Mouse (Mus musculus) cerebellum, adult 8-10 months (tissue): Measurements from ENCODE around the gene Mrps18b.

Source experiments
- DNase-seq: peaks from one replicate; pipeline ENCODE4 v3.0.0; 2022

Mrps18b gene

DNA sequence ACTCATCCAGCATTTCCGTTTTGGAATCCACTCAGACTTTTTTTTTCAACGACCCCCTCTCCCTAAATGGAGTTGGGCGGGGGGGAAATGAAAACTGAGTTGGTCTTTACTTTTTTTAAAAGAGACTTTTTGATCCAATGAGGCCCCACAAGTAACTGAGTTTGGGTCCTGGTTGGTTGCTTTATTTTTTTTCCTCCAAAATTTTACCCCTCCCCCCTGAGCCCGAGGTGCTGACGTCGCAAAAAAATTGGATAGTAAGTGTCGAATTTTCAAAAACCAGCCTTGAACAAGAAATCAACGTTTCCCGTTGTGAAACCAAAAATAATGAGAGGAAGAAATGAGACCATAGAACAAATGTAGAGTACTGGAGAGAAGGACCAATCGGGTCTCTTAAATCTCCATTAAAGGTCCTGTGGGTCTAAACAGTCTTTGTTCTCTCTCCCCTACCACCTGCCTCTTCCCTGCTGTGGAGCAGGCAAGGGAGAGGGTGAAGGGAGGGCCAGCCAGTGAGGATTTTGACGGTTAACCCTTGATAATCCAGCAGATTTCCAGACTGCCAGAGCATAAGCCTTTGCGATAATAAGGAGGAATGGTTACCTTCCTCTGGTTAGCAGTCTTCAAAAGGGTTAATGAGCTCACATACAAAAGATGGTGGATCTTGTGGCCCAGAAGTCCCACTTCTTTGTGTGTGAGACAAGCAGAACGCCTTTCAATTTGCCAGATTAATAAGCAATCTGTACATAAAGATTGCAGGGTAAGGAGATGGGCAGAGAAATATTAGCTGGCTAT is 1.5 kb upstream of the Mrps18b start:
- DNase-seq: peak; percentile 66

DNA sequence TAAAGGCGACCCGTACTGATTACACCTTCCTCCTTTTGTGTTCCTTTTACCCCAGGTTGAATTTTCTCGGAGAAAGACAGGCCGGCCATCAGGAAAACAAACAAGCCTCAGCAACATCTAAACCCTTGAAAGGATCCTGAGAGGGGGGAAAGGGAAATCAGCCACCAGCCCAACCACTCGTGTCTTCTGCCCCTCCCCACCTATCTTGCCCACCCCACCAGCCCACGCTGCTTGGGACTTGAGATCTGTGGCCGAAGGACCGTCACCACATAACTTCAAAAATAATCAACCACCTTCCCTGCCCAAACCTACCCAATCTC is 914 bp upstream of the Mrps18b start:
- no peak for DNase-seq

DNA sequence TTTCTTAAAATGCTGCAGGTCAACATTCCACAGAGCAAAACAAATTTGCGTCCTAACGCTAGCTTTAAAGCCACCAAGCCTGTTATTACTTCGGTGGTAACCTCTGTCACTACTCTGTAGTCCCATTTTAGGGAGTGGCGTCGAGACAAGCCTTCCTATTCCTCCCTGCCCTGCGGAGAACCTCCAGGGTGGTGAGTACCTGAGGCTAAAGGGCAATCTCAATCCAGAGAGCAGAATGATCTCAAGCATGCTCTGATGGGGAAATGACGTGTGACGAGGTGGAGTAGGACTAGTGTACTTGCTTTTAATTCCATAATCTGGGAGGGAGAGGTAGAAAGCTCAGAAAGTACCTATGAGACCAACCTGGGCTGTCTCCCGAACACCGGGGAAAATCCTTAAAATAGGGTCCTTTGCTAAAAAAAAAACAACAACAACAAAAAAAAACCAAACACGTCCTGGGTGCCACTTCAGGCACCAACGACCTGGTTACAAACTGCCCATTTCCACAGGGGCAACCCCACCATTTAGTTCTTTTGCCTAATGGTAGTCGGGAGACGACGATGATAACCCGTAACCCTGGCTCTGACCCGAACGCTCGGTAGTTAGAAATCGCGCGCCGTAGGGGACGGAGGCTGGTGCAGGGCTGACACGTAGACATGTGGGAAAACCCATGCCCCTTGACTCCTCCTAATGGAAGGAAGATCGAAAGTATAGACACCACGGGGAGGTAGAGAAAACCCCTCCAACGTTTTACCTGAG is 472 bp downstream of the Mrps18b start:
- DNase-seq: peak; percentile 35

DNA sequence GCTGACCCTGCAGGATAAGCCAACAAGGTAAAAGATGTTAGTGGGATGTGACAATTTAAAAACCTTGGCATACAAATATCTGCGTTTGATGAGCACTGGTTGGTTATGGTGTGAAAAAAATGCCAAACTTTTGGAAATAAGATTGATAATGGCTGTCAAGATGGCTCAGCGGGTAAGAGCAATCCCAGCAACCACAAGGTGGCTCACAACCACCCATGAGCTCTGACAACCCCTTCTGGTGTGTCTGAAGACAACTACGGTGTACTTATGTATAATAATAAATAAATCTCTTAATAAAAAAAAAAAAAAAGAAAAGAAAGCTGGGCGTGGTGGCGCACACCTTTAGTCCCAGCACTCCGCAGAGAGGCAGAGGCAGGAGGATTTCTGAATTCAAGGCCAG is 1.2 kb downstream of the Mrps18b start:
- DNase-seq: no peak

DNA sequence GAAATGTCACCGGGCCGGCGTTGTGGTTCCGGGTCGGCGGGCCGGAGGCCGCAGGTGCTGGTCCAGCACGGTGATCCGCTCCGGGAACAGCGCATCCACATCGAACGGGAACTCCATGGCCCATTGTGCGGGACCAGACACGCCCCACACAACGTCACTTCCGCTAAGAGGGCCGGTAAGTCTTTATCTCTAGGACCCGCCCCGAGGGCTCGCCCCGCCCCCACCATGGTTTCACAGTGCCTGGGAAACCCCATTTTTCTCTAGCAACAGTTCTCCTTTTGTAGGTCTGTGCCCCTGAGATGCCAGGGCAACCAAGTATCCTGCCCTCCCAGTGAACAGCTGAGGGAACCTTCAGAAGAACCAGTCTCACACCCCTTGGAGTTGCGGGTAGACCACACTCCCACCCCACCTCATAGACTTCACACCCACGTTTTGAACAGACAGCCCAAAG is 6.2 kb downstream of the Mrps18b start, which contains the start of gene Atat1:
Gene Atat1, minus strand, starts transcription at position 157 of the 451 bp plus-strand sequence.
- DNase-seq: peak; percentile 83

DNA sequence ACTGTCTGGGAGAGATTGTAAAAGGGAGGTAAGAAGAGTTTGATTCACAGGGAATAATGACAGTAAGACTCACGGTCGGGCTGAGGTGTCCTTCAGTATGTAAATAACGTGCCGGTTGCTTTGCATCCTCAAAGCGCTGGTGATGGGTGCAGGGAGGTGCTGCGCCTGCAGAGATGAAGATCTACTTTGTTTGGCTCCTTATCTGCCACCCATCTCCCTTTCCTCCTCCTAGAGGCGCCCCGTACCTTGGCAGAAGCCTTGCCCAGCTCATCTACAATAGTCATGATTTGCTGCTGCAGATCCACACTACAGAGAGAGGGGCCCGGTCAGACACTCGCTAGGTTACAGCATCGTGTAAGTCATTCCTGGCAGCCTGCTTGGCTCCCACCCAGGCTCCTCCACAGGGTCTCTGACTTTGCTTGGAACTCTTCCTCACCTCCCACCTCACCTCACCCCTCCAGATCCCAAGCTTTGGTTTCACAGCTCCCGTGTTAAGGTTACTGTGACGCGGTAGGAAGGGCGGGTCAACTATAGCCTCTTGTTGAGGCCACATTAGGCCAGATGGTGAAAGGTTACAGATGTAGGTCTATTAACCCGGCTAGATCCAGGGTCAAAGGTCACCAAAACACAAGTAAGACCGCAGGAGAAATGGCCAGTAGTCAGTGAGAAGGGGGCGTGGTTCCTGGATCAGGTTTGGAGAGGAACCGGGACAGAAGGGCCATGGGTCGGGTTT is 6.8 kb downstream of the Mrps18b start:
- no peak for DNase-seq

DNA sequence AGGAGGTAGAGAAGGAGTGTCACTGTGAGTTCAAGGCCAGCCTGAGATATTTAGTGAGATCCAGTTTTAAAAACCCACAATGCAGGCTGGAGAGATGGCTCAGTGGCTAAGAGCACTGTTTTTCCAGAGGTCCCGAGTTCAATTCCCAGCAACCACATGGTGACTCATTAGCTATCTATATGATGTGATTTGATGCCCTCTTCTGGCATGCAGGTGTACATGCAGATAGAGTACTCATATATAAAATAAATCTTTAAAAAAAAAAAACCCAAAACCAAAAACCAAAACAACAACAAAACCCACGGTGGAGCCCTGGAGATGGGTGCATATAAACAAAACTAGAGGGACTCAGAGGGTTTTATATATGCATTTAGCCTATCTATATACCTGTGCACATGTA is 8.6 kb downstream of the Mrps18b start:
- no peak for DNase-seq

DNA sequence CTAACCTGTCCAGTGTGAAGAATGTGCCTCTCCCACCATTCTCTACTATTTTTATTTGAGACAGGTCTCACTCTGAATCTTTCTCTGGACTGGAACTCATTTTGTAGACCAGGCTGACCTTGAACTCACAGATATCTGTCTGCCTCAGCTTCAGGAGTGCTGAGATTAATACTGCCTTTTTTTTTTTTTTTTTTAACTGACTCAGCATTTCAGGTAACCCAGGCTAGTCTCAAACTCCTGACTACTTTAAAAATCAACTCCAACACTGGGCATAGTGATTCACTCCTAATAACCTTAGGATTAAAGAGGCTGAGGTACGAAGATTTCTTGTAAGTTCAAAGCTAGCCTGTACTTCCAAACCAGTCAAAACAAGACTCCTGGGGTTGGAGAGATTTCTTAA is 10.6 kb downstream of the Mrps18b start:
- no peak for DNase-seq

DNA sequence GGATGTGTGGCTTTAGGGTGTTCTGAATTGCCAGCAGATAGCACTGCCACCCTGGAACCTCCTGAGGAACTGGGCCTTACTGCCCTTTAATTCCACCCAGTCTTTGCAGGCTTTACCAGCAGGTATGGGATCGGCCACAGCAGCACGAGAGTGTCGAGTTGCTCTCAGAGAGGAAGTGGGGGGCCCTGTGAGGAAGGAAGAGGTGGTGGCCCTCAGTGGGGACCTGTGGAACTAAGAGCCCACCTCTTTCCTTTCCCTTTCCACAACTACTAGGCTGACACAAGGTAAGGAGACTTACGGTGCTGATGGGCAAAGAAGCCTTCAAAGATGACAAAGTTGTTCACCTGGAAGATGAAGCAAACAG is 12.2 kb downstream of the Mrps18b start:
- no peak for DNase-seq

DNA sequence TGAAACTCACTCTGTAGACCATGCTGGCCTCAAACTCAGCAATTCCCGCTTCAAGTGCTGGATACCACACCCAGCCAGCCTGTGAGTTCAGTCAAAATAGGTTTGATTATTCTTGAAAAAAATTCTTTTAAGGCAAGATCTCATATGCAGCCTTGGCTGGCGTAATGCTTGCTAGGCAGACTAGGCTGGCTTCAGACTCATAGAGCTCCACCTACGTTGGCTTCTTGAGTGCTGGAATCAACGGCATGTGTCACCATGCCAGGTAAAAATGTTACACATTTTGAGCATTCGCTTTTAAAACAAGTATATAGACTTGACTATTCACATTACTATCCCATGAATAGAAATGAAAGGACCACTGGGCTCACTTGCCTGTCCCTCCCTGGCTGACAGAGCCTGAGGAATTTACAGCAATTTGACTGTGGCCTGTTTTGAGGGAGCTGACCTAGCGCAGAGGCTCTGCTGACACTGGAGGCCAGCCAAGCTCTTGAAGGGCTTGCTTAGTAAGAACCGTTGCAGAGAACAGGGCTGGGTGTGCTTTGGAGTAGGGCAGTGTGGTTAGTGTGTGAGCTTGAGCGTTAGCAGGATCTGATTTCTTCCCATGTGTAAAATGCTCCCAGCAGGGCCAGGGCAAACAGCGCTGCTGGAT is 12.7 kb downstream of the Mrps18b start:
- no peak for DNase-seq

DNA sequence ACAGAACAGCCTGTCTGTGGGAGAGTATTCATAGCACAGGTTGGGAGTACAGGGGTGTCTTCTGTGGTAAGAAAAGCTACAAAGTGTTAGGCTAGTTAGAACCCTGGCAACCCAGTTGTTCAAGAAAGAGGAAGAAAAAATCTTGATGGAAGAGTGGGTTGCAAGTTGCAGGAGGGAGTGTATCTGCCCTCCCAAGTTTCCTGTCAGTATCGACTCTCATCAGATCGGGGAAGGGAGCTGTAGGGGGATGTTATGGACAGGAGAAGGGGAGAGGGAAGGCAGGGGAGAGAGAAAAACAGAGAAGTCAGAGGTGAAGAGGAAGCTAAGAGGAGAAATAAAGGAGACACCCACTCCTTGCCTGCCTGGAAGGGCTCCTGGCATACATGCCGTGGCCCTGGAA is 15.6 kb downstream of the Mrps18b start:
- no peak for DNase-seq

DNA sequence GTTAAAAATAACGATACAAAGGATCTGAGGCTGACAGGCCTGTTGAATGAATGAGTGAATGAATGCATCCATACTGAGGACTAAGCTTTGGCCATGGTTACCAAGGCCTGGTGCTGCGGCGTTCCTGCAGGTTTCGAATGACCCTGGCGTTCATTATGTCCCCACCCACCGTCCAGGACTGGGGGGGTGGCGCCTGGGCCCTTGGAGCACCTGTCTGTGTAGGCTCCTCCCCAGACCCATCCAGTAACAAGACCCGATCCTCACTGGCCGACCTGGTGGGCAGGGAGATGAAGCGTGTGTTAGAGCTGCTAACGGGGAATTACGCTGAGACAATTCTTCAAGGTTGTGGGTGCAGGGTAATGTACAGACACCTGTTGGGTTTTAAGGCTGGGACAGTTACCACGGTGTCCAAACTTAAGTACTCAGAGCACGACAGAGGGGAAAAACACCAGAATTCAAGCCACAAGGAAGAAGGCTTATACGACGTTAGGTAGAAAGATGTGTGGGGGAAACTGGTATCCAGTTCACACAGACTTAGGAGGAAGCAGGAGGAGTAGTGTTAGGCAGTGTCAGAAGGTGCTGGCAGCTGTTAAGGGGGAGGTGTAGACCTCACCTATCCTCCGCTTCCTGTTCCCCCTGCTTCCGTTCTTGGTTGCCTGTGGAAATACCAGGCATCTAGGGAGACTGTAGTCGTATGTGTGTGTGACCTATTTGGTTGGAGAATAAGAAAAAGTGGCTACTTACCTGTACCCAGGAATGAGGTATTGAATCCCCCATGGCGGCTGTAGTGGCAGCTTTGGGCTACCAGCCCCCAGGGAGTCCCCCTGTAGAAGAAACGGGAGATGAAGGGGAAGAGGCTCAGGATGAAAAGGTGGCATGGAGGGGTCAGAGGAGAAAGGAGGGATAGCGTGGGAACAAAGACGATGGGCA is 18.3 kb downstream of the Mrps18b start:
- DNase-seq: no peak

DNA sequence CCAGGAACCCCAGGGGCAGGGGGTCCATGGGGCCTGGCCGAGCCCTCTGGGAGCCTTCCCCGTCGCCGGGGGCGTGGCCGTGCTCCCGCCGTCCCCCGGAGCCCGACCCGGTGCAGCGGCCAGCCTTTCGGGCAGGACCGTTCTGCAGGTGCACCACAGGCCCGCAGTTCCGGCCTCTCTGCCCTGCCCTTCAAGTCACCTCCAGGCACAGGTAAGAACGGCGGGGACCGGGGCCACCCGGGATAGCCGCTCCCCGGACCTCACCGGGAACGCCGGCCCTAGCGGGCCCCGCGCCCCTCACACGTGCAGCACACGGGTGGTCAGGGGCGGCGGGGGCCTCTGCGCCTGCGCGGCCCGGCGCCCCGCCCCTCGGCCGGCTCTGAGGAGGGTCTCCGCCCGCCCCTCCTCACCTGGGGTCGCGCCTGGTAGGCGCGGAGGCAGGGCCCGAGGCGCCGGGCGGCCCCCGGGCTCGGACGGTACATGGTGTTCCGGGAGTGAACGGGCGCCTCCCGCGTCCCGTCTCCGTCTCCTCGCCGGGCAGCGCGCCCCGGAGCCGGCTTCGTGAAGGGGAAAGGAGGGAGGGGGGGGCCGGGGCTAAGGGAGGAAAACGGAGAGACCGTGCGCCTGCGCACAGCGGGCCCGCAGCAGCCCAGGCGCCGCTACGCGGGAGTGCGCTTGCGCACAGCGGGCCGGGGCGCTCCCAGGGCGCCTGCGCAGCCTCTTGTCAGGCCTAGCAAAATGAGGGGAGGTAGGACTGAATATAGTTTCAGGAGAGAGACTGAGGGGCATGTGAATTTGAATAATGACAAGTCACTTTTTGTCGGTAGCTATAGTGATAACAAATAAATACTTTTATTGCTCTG is 19.2 kb downstream of the Mrps18b start, which contains the start of gene 2310061I04Rik:
Gene 2310061I04Rik, minus strand, starts transcription at position 651 of the 863 bp plus-strand sequence.
- DNase-seq: peak; percentile 90

DNA sequence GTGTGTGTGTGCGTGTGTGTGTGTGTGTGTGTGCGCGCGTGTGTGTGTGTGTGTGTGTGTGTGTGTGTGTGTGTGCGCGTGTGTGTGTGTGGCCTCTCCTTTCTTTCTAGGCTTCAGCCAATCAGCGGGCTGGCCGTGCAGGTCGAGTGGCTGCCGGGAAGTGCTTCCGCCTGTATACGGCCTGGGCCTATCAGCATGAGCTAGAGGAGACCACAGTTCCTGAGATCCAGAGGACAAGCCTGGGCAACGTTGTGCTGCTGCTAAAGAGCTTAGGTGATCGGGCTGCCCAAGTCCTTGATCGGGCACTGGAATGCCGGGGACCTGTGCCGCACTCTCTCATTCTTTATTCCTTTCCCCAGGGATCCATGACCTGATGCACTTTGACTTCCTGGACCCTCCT is 28.5 kb downstream of the Mrps18b start:
- no peak for DNase-seq

DNA sequence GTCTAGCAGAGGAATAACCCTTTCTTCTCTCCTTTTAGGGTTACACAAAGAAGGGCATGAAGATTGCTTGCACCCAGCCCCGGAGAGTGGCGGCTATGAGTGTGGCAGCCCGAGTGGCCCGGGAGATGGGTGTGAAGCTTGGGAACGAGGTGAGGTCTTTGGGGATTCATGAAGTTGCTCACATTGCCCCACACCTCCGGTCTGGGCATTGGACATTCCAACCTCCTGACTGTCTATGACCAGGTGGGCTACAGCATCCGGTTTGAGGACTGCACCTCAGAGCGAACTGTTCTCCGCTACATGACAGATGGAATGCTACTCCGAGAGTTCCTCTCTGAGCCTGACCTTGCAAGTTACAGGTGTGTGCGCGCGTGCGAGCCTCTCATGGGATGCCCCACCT is 32.4 kb downstream of the Mrps18b start:
- DNase-seq: no peak

DNA sequence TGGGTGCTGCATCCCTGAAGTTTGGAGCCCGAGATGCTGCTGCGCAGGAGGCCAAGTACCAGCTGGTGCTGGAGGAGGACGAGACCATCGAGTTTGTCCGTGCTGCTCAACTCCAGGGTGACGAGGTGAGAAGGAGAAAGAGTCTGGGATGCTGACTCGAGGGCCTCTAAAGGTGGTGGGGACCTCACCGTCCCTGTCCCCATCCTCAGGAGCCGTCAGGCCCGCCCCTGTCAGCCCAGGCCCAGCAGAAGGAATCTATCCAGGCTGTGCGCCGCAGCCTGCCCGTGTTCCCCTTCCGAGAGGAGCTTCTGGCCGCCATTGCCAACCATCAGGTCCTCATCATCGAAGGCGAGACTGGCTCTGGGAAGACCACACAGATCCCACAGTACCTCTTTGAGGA is 33.3 kb downstream of the Mrps18b start:
- no peak for DNase-seq

DNA sequence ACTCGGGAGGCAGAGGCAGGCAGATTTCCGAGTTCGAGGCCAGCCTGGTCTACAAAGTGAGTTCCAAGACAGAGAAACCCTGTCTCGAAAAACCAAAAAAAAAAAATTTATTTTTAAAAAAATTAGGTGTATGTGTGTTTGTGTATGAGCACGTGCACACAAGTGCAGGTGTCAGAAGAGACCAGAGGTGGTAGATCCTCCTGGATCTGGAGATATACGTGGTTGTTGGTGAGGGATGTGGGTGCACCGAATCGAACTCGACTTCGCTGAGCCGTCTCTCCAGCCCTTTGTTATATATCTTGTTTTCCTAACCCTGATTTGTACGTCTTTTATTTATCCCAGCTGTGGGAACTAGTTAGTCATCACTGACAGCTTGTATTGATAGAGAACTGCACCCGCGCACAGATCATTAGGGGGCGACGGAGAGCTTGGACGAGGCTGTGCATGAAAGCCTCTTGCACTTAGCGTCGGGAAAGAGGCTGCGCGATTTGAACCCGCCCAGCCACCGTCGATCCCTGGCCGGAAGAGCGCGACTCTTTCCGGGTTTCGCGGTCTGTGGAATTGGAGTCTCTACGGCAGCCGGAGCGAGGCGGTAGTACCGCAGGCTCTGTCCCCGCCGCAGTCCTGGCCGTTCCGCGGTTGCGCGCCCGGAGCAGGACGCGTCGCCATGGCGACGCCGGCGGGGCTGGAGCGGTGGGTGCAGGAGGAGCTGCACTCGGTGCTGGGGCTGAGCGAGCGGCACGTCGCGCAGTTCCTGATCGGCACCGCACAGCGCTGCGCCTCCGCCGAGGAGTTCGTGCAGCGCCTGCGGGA is 36.7 kb downstream of the Mrps18b start, which contains the start of gene Dhx16:
Gene Dhx16, plus strand, starts transcription at position 575 of the 813 bp plus-strand sequence.
- peak; percentile 92 for DNase-seq

DNA sequence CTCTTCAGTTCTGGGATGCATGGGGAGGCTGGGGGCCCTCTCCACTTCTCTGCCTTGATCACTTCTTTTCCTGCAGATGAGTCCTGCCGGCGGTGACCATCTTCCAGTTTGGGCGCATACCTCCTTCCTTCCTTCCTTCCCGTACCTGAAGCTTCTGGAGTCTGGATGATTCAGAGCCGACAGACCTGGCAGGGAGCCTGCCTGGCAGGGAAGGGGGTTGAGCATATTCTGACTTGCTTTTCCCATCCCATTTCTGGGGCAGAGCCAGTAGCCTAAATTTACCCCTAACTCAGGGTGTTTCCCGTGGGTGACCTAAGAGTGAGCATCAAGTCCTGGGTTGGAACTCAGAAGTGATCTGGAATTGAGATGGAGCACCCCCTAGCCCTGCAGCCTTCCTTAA is 41.5 kb downstream of the Mrps18b start:
- DNase-seq: no peak

DNA sequence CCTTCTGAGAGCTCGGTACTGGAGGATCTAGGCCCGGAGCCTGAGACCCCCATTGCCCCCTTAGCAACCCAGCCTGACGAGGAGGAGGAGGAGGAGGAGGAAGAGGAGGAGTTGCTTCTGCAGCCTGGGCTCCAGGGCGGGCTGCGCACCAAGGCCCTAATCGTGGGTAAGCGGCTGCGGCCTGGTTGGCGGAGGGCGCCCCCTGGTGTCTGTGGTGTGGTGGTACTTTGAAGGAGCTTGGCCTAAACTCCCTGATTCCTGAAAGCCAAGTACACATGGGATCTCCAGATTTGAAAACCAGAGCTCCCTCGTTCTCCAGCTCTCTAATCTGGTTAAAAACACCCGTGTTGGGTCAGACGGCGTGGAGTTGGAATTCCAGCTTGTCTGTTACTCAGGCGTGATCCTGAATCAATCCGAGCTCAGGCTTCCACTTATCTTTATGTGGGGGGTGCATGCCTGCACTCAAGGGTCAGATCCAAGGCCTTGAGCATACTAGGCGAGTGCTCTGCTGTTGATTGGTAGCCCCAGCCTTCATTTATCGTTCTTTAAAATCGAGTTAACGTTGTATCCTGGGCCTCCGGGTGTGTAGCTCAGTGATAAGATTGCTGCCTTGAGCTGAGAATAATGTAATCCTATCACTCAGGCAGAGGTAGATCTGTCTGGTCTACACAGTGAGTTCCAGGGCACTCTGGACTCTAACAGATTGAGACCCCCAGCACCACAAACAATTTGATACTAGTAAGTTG is 42.2 kb downstream of the Mrps18b start:
- peak; percentile 88 for DNase-seq
